Mouse (Mus musculus) heart, embryonic 11.5 days (tissue): ENCODE results near the gene Pxmp2. TPM values are rescaled to one million over a fixed set of nuclear protein-coding genes. Genes with fewer than 3 reads are reported as not detected.

Experiments used
- ATAC-seq: fragments of 200-750 bp; cut with Nextera tagmentation; replicated peaks from 2 replicates; pipeline ENCODE4 v1.8.0; 2017; ENCODE audit warnings: moderate library complexity; ENCODE audit not compliant: insufficient number of reproducible peaks, low FRiP score, low TSS enrichment
- H3K27ac ChIP-seq: fragments of 300-500 bp; sonication (generic); 2 replicates; pipeline ENCODE4 v1.5.1; 2014; ENCODE audit warnings: mild to moderate bottlenecking, low read depth, low read length
- H3K27me3 ChIP-seq: fragments of 300-500 bp; sonication (generic); 2 replicates; pipeline ENCODE4 v1.6.1; 2014; ENCODE audit warnings: mild to moderate bottlenecking, low read length, mixed read lengths; ENCODE audit not compliant: control insufficient read depth, insufficient read depth
- H3K36me3 ChIP-seq: fragments of 300-500 bp; sonication (generic); 2 replicates; pipeline ENCODE4 v1.6.1; 2014; ENCODE audit warnings: mild to moderate bottlenecking, low read length, moderate library complexity, mixed read lengths; ENCODE audit not compliant: control insufficient read depth, insufficient read depth
- H3K4me1 ChIP-seq: fragments of 300-500 bp; sonication (generic); 2 replicates; pipeline ENCODE4 v1.6.1; 2014; ENCODE audit warnings: low read length; ENCODE audit not compliant: control insufficient read depth, insufficient read depth
- H3K4me2 ChIP-seq: fragments of 300-500 bp; sonication (generic); 2 replicates; pipeline ENCODE4 v1.6.1; 2014; ENCODE audit warnings: mild to moderate bottlenecking, moderate library complexity
- H3K4me3 ChIP-seq: fragments of 300-500 bp; sonication (generic); 2 replicates; pipeline ENCODE4 v1.5.1; 2014; ENCODE audit warnings: low read depth, low read length
- H3K9ac ChIP-seq: fragments of 300-500 bp; sonication (generic); 2 replicates; pipeline ENCODE4 v1.6.1; 2014; ENCODE audit warnings: mild to moderate bottlenecking, low read depth, low read length, moderate library complexity
- H3K9me3 ChIP-seq: fragments of 300-500 bp; sonication (generic); replicated peaks from 2 replicates; pipeline ENCODE4 v1.6.1; 2016; ENCODE audit warnings: low read length; ENCODE audit not compliant: control insufficient read depth
- WGBS: fragments of 180-500 bp; shearing (Covaris S2); extraction: QIAGEN DNeasy Blood & Tissue Kit; methylation state at CpG from one replicate; pipeline ENCODE4 v1.1.7; 2014; ENCODE audit not compliant: insufficient replicate concordance; 5-methylcytosine and 5-hydroxymethylcytosine counted together
- polyA plus RNA-seq: library from polyadenylated mRNA; unstranded; fragments of >200 nt; fragmentation: Nextera tagmentation; extraction: Ambion mirVana; gene quantifications from 2 replicates; pipeline ENCODE4 v1.2.1, GENCODE M21; 2014

Pxmp2 gene
- polyA plus RNA-seq, 1 experiment from 2014 or later: 15.1 TPM

DNA sequence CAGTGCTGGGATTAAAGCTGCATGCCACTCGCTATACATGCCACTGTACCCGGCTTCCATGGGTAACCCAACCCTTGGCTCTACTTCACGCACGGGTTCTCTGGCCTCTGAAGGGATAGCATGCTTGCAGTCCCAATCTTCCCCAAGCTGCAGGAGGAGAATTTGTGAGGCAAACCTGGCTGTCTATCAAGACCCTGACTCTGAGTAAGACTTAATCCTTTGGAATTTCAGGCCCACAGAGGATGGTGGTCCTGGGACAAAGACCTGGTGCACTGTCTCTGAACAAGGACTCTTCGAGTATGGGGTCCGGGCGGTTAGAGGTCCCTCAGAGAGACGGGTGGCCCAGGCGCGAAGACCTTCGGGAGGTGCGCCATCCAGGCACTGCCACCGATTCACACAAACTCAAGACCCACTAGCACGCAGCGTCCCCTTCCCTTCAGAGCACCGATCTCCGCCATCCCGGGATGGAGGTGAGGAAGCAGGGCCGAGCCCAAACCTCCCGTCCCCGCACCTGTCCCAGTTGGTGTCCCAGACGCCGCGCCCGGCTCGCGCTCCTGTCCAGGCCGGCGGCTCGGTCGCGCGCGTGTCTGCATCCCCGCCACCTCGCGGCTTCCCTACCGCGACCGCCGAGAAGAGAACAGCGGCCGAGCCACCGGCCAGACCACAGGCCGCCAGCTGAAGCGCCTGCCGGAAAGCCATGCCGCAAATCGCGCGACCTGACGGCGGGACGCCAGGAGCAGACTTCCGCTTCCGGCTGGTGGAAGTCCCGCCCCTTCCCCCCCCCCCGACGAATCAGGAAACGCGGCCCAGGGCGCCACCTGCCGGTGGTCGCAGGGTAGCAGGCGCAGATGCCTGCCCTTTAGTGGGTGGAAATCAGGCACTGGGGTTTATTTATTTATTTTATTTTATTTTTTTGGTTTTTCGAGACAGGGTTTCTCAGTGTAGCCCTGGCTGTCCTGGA, 16.6 kb downstream of the Pxmp2 start, which contains the start of gene Pgam5:
TSS of gene Pgam5 (minus strand) at position 773 of the 961 bp plus-strand sequence.
- peaks cover 5% of the 10 kb centered on the region for H3K4me1 ChIP-seq
- WGBS: 1% methylated on average over 66 of the region's 66 CpGs
- peak within 1 kb of the TSS; percentile 95 for H3K4me2 ChIP-seq
- no peaks in the 10 kb centered on the region for H3K9me3 ChIP-seq
- no peaks in the 10 kb centered on the region for H3K27me3 ChIP-seq
- ATAC-seq: peak; percentile 81
- peak within 1 kb of the TSS; percentile 97 for H3K4me3 ChIP-seq
- H3K27ac ChIP-seq: peak within 1 kb of the TSS; percentile 66; the same call in 1 of the 2 replicates
- H3K36me3 ChIP-seq: peaks cover 23% of the 10 kb centered on the region
- peak within 1 kb of the TSS; percentile 97 for H3K9ac ChIP-seq

DNA sequence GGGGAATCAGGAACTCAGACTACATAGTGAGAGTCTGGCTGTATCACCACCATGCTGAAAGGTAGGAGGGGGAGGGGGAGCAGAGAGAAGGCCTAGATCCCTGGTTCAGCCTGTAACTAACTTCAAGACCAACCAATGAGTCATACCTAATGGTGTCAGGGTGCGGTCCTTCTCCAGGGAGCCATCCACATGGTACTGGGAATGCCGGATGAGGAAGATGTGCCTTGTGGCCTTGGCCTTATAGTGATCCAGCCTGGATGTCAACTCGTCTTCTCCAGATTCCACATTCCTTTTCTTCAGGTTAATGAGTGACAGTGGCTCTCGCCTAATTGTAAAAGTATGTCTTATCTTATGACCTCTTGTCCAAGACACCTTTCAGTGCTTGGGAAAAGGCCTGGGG, 19.0 kb downstream of the Pxmp2 start:
- H3K9ac ChIP-seq: no peak overlapping the region
- H3K4me3 ChIP-seq: no peak overlapping the region
- no peaks in the 10 kb centered on the region for H3K27me3 ChIP-seq
- peaks cover 24% of the 10 kb centered on the region for H3K36me3 ChIP-seq
- ATAC-seq: no peak
- 84% methylated on average over 4 of the region's 4 CpGs for WGBS
- H3K27ac ChIP-seq: no peak overlapping the region
- H3K4me1 ChIP-seq: peaks cover 5% of the 10 kb centered on the region
- H3K4me2 ChIP-seq: no peak overlapping the region
- H3K9me3 ChIP-seq: no peaks in the 10 kb centered on the region

DNA sequence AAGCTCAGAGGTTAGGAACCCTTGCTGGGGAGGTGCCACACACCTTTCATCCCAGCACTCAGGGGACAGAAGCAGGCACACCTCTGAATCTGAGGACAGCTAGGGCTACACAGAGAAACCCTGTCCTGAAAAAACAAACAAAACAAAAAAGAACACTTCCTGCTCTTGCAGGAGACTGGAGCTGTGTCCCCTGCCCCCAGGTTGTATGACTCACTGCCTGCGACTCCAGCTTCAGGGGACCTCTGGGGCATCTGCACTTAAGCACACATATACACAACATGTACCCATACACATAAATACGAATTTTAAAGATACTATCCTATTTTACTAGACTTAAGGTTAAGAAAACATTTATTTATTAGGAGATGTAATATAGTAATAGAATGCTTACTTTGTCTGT, 41.9 kb downstream of the Pxmp2 start:
- Histone ChIP-seq H3K4me1 (no peaks in the 10 kb centered on the region), H3K4me2 (no peak overlapping the region), H3K27ac (no peak overlapping the region), H3K36me3 (peaks cover 29% of the 10 kb centered on the region), H3K27me3 (no peaks in the 10 kb centered on the region), H3K9me3 (no peaks in the 10 kb centered on the region), H3K4me3 (no peak overlapping the region), H3K9ac (no peak overlapping the region)
- 68% methylated on average over 2 of the region's 2 CpGs for WGBS
- no peak for ATAC-seq

DNA sequence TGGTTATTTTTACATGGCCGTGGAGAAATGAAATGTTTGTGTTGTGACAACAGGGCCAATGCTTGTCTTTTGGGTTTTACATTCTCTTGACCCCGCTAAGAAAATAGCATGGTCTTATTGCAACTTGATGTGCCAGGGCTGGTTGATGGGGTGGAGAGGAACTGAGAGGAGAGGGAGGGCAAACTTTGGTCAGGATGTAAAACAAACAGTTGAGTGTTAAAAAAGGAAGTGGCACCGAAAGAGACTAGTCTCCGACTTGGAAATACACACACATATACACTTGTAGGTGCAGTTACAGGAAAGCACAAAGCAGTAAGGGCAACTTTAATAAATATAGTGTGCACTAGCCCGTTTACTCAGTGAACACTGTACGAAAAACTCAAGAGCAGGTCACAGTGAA, 53.6 kb downstream of the Pxmp2 start:
- no peak overlapping the region for H3K27ac ChIP-seq
- no peak overlapping the region for H3K9ac ChIP-seq
- peaks cover 8% of the 10 kb centered on the region for H3K36me3 ChIP-seq
- H3K4me2 ChIP-seq: peak overlapping the region; percentile 20; the same call in 1 of the 2 replicates
- no peaks in the 10 kb centered on the region for H3K9me3 ChIP-seq
- no peak overlapping the region for H3K4me3 ChIP-seq
- no peak for ATAC-seq
- WGBS: 88% methylated on average over 6 of the region's 6 CpGs
- no peaks in the 10 kb centered on the region for H3K27me3 ChIP-seq
- H3K4me1 ChIP-seq: peaks cover 11% of the 10 kb centered on the region; the same call in 1 of the 2 replicates

DNA sequence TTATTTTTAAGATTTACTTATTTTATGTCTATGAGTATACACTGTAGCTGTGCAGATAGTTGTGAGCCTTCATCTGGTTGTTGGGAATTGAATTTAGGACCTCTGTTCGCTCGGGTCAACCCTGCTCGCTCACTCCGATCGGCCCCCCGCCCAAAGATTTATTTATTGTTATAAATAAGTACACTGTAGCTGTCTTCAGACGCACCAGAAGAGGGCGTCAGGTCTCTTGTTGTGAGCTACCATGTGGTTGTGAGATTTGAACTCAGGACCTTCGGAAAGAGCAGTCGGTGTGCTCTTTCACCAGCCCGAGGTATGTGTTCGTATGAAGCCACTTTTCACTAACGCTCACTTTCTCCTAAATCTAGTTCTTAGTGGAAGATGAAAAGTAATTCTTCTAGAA, 54.3 kb downstream of the Pxmp2 start:
- Histone ChIP-seq H3K4me2 (peak overlapping the region; percentile 74), H3K4me1 (peaks cover 11% of the 10 kb centered on the region; the same call in 1 of the 2 replicates), H3K9ac (peak overlapping the region; percentile 96), H3K4me3 (peak overlapping the region; percentile 80), H3K27me3 (no peaks in the 10 kb centered on the region), H3K9me3 (no peaks in the 10 kb centered on the region), H3K27ac (no peak overlapping the region), H3K36me3 (peaks cover 10% of the 10 kb centered on the region)
- no peak for ATAC-seq
- 43% methylated on average over 13 of the region's 13 CpGs for WGBS

DNA sequence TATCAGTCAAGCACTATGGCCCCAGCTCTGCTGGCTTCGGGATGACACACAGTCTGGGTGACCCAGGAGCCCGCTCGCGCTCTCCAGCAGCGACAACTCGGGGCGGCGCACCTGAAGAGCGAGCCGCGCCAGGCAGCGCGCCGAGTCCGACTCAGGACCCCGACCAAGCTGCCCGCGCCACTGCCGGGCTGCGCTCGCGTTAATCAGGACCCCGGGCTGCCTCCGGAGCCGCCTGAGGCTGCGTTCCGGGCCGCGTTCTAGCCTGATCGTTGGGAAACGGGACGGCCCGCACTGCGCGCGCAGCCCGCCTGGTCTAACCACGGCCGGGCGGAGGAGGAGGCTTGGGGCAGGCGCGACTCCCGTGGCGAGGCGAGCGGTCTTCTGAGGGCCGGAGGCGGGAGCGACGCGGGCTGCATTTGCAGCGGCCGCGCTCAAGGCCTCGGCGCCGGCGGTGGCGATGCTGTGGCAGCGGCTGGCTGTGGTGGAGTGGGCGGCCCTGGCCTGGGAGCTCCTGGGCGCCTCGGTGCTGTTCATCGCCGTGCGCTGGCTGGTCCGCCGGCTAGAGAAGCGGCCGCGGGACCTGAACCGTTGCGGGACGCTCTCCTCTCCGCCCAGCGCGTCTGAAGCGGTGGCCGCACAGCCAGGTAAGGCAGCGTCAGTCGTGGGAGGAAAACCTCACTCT, 55.1 kb downstream of the Pxmp2 start, which contains the start of gene Ankle2:
TSS of gene Ankle2 (plus strand) at position 225 of the 682 bp plus-strand sequence.
- Histone ChIP-seq H3K27ac (peak within 1 kb of the TSS; percentile 92), H3K9ac (peak within 1 kb of the TSS; percentile 96), H3K4me3 (peak within 1 kb of the TSS; percentile 80), H3K4me2 (peak within 1 kb of the TSS; percentile 74), H3K9me3 (no peaks in the 10 kb centered on the region), H3K27me3 (no peaks in the 10 kb centered on the region), H3K36me3 (0 out of 2 replicates have a peak, but pooled peaks cover 5% of the 10 kb centered on the region), H3K4me1 (peaks cover 11% of the 10 kb centered on the region; the same call in 1 of the 2 replicates)
- peak; percentile 93 for ATAC-seq
- WGBS: under 1% methylated on average over 72 of the region's 81 CpGs

DNA sequence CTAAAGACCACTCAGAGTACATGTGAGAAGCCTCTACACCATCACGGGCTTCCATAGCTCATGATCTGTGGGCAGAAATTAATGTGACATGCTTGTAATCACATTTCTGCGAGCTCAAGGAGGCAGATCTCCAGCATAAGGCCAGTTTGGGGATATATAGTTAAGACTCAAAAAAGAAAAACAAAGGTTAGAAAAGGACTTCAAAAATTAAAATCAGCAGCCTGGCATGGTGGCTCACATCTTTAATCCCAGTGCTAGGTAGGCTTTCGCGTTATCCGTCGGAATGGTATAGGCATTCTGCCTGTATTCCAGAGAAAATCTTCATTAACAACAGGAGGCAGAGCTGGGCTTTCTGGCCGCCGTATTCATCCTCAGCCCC, 55.6 kb downstream of the Pxmp2 start:
- Histone ChIP-seq H3K36me3 (0 out of 2 replicates have a peak, but pooled peaks cover 5% of the 10 kb centered on the region), H3K27me3 (no peaks in the 10 kb centered on the region), H3K9ac (peak overlapping the region; percentile 96), H3K4me3 (peak overlapping the region; percentile 80), H3K4me2 (peak overlapping the region; percentile 74), H3K9me3 (no peaks in the 10 kb centered on the region), H3K27ac (peak overlapping the region; percentile 92), H3K4me1 (peaks cover 11% of the 10 kb centered on the region; the same call in 1 of the 2 replicates)
- no peak for ATAC-seq
- 7% methylated on average over 8 of the region's 8 CpGs for WGBS

DNA sequence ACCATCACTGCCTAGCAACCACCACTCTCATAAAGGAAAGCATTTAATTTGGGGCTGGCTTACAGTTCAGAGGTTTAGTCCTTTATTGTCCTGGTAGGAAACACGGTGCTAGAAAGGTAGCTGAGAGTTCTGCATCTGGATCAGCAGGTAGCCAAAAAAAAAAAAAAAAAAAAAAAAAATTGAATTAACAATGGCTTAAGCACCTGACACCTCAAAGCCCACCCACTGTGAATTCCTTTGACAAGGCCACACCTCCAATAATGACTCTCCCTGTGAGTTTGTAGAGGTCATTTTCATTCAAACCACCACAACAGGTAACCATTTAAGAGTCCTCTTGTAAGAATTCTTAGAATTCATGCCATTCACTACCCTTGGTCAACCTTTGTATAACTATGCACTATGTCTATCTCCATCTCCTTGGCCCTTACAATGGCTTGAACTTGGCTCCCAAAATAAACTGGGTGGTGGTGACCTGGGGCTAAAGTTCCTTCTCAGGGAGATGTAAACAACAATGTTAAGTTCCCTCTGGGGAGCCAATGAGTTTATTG, 58.6 kb downstream of the Pxmp2 start:
- H3K36me3 ChIP-seq: peaks cover 9% of the 10 kb centered on the region; the same call in 1 of the 2 replicates
- ATAC-seq: no peak
- H3K27me3 ChIP-seq: no peaks in the 10 kb centered on the region
- peaks cover 11% of the 10 kb centered on the region; the same call in 1 of the 2 replicates for H3K4me1 ChIP-seq
- H3K4me2 ChIP-seq: no peak overlapping the region
- H3K4me3 ChIP-seq: no peak overlapping the region
- H3K9me3 ChIP-seq: no peaks in the 10 kb centered on the region
- 32% methylated on average over 1 of the region's 1 CpGs for WGBS
- no peak overlapping the region for H3K27ac ChIP-seq
- no peak overlapping the region for H3K9ac ChIP-seq
